Mouse (Mus musculus): ENCODE data around the gene Map2k3.

The Map2k3 gene

DNA sequence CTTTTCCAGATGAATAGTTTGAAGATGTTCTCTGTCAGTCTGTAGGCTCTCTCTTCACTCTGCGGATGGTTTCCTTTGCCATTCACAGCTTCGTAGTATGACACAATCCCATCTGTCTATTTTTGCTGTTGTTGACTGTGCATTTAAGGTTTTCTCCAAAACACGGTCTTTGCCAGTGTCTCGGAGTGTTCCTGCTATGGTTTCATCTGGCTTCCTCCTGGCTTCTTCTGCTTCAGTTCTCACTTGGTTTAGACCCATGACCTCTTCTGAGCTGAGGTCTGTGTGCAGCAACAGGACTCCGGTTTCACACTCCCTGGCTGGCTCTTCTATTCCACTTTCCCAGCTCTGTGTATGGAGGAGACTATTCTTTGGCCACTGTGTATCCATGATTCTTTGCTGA is 30.9 kb downstream of the Map2k3 start:
- no peak for DNase-seq

- no peak for DNase-seq
Measured at GRCm38 (mm10) chr11:60966974-60967373, 35.1 kb downstream of the Map2k3 start.

GRCm38 (mm10) chr11:60975097-60975496 is 43.3 kb downstream of the Map2k3 start:
- no peak for DNase-seq

GRCm38 (mm10) chr11:60976234-60976633 is 44.4 kb downstream of the Map2k3 start:
- no peak for DNase-seq

GRCm38 (mm10) chr11:60976742-60977141 is 44.9 kb downstream of the Map2k3 start:
- DNase-seq: no peak

GRCm38 (mm10) chr11:60977153-60977552 is 45.3 kb downstream of the Map2k3 start:
- DNase-seq: no peak

GRCm38 (mm10) chr11:60978658-60979057 is 46.8 kb downstream of the Map2k3 start:
- DNase-seq: no peak

DNA sequence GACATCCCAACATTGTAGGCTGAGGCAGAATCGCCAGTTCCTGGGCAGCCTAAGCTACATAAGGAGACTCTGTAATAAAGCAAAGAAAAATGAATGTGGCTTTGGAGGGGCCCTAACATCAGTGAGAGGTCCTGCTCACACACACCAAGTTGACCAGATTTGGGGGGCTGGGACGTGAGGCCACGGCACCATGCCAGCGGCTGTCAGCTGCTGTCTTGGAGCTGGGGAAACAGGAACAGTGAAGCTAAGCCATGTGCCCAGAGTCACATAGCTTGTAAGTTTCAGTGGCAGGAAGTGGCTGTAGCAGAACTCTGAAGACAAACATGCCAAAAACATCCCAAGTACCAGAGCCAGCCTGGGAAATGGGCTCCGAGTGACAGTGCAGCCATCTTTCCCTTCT is 48.0 kb downstream of the Map2k3 start:
- no peak for DNase-seq

DNA sequence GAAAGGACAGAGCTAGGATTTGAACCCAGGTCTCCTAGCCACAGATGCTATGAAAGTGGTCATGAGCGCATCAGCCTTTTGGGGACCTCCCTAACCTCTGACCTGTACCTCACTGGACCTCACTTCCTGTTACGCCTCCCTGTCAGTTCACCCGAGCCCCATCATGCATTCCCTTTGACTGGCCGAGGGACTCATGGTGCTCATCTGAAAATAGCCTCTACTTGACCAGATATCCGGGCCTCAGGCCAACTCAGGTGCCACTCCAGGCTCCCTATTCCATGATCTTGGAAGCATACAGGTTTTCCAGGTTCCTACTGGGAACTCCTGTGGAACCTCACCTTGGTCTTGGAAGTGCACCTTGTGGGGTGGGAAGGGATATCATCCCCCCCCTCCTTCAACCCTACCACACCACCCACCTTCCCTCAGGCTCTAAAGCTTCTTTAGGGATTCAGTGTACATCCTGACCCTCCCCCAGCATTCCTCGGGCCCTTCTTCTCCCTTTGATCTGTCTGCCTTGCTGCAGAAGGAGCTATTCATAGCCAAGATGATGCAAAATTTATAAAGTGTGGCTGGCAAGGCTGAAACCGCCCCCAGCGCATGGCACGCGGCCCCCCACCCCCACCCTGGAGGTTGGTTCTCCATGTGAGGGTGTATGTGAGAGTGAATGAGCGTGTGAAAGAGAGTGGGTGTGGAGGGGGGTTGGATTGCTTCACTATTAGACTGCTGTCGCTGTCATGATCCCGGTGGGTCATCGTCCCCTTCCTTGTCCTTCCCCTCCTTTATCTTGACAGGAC is 50.1 kb downstream of the Map2k3 start:
- peak; percentile 8 for DNase-seq

DNA sequence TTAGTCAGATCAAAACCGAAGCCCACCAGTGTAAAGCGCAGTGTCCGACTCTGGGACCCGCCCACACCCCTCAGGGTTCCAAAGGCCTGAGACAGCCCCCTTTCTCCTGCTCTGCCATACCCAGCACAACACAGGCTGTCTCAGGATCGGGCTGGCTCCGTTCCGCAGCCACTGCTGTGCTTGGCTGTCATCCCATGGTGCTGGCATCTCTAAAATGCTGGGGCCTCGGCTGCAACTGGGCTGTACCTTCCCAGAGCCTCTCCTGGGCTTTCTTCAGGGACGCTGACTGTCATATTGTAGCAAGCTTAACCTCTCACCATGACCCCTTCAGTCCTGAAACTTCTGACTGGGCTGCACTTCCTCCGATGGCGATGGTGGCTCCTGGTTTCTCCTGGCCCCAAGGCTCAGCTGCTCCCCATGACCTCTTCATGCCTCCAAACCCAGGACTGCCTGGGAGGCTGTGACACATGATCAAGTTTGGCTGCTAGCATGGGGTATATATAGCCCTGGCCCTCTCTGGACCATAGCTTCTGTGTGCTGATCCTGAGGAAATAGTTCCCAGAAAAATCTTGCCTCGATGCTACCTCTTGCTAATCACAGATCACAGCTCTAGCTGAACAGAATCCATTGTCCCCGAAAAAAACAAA is 53.2 kb downstream of the Map2k3 start:
- DNase-seq: peak; percentile 37

DNA sequence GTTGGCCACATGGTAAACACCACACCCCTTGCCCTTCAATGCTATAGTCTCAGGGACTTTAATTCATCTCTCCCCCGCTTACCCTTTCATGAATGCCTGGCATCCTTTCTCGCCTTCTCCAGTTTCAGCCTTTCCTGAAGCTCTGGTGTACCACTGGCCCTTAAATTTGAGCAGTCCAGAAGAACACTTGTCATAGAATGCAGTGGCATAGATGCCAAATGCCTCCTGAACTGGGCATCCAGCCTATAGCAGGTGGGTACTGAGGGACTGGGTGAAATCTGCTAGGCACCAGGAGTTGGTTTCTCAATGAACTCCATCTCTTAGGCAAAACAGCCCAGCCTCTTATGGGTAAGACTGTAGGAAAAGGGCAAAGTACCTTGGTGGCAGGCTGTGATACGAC is 58.6 kb downstream of the Map2k3 start:
- no peak for DNase-seq
